ENCODE assay signal across 8 mouse cellular contexts in genomic region chr11:117599788-117600263, GRCm38 (mm10). TPM values are rescaled to one million over a fixed set of nuclear protein-coding genes. Genes with fewer than 3 reads are reported as not detected.
A peak's percentile ranks its signal among the peaks of the same experiment; 100 is the strongest.
DNase-seq lines count a peak whose midpoint lies in the region; ATAC-seq and TF ChIP-seq lines count a peak whose summit lies in the region.

No protein-coding gene starts in this region.

- ATAC-seq in forebrain, embryonic 12.5 days (ENCODE audit: low FRiP score): no peak
- no peak for ATAC-seq in limb, embryonic 12.5 days (ENCODE audit: insufficient number of reproducible peaks, insufficient read depth, low FRiP score, low TSS enrichment, low read depth)
- no peak for ATAC-seq in neural tube, embryonic 13.5 days (ENCODE audit: low read depth)
- no peak for ATAC-seq in CD4-positive, CD25-positive, alpha-beta regulatory T cell, adult 4 months

- H3K9ac ChIP-seq in forebrain, embryonic 12.5 days: no peak overlapping the region
- peak overlapping the region; percentile 14; the same call in 1 of the 2 replicates for H3K9ac ChIP-seq in limb, embryonic 12.5 days (replicated peaks)
- H3K9ac ChIP-seq in neural tube, embryonic 13.5 days: no peak overlapping the region; the same call in 1 of the 2 replicates

- H3K9me3 ChIP-seq in forebrain, embryonic 12.5 days: no peaks in the 10 kb centered on the region
- no peaks in the 10 kb centered on the region for H3K9me3 ChIP-seq in limb, embryonic 12.5 days
- H3K9me3 ChIP-seq in neural tube, embryonic 13.5 days: no peaks in the 10 kb centered on the region

- 28% methylated on average over 14 of the region's 14 CpGs for WGBS in lung, adult 2 months
- 9% methylated on average over 14 of the region's 14 CpGs for WGBS in forebrain, embryonic 12.5 days
- 10% methylated on average over 14 of the region's 14 CpGs for WGBS in limb, embryonic 12.5 days
- WGBS in neural tube, embryonic 13.5 days: 9% methylated on average over 14 of the region's 14 CpGs

- no peaks in the 10 kb centered on the region for H3K36me3 ChIP-seq in forebrain, embryonic 12.5 days (replicated peaks)
- H3K36me3 ChIP-seq in limb, embryonic 12.5 days: no peaks in the 10 kb centered on the region
- H3K36me3 ChIP-seq in neural tube, embryonic 13.5 days: no peaks in the 10 kb centered on the region

- H3K27ac ChIP-seq in forebrain, embryonic 12.5 days: no peak overlapping the region
- no peak overlapping the region for H3K27ac ChIP-seq in limb, embryonic 12.5 days
- peak overlapping the region; percentile 91 for H3K27ac ChIP-seq in neural tube, embryonic 13.5 days (replicated peaks)

- H3K4me2 ChIP-seq in forebrain, embryonic 12.5 days: 0 out of 2 replicates have a peak overlapping the region, but pooled peaks have one; percentile 32
- H3K4me2 ChIP-seq in limb, embryonic 12.5 days: peak overlapping the region; percentile 56
- peak overlapping the region; percentile 42 for H3K4me2 ChIP-seq in neural tube, embryonic 13.5 days

- peaks cover 4% of the 10 kb centered on the region for H3K4me1 ChIP-seq in lung, adult 2 months (ENCODE audit: control insufficient read depth, insufficient read depth, low read length)
- H3K4me1 ChIP-seq in forebrain, embryonic 12.5 days: peaks cover 52% of the 10 kb centered on the region
- peaks cover 35% of the 10 kb centered on the region for H3K4me1 ChIP-seq in limb, embryonic 12.5 days (replicated peaks)
- peaks cover 50% of the 10 kb centered on the region for H3K4me1 ChIP-seq in neural tube, embryonic 13.5 days (replicated peaks)

- peak overlapping the region; percentile 93 for H3K4me3 ChIP-seq in lung, adult 2 months (replicated peaks; ENCODE audit: extremely low read depth, low read depth, low read length)
- no peak overlapping the region for H3K4me3 ChIP-seq in forebrain, embryonic 12.5 days (replicated peaks)
- peak overlapping the region; percentile 25 for H3K4me3 ChIP-seq in limb, embryonic 12.5 days (replicated peaks)
- H3K4me3 ChIP-seq in neural tube, embryonic 13.5 days: 0 out of 2 replicates have a peak overlapping the region, but pooled peaks have one; percentile 1

- H3K27me3 ChIP-seq in forebrain, embryonic 12.5 days: peaks cover 61% of the 10 kb centered on the region
- peaks cover 58% of the 10 kb centered on the region for H3K27me3 ChIP-seq in limb, embryonic 12.5 days
- peaks cover 48% of the 10 kb centered on the region for H3K27me3 ChIP-seq in neural tube, embryonic 13.5 days

- no peak for DNase-seq in lung, adult 2 months
- DNase-seq in lung, adult 18-20 months: no peak
- no peak for DNase-seq in adrenal gland, adult 2 months
- DNase-seq in gastrocnemius, postnatal 4 days (ENCODE audit: low spot score in 2 of 2): no peak

- TF ChIP-seq POLR2A in lung, adult 2 months (IDR thresholded peaks at IDR 0.05; ENCODE audit: borderline replicate concordance, extremely low read depth, low read depth, low read length): no peak

- no peak for TF ChIP-seq CTCF in lung, adult 2 months (IDR thresholded peaks at IDR 0.05; ENCODE audit: insufficient read depth, low read length)

RNA-seq across cellular contexts. Expression of gene Tnrc6c, which starts 54.3 kb away (rescaled TPM):
- polyA plus RNA-seq in lung, adult 2 months (2012; rRNA removed): 21.3 and 22.4 TPM in 2 replicates
- polyA plus RNA-seq in forebrain, embryonic 12.5 days (2016; fragmentation: Nextera tagmentation; extraction: Ambion mirVana): 23.7 and 25.0 TPM in 2 replicates
- polyA plus RNA-seq in limb, embryonic 12.5 days (2016; fragmentation: Nextera tagmentation; extraction: Ambion mirVana): 20.0 and 22.6 TPM in 2 replicates
- polyA plus RNA-seq in neural tube, embryonic 13.5 days (2015; fragmentation: Nextera tagmentation; extraction: Ambion mirVana): 24.9 and 26.5 TPM in 2 replicates
- 10 to 100 TPM; 19.6 to 21.4 TPM for polyA plus RNA-seq in CD4-positive, CD25-positive, alpha-beta regulatory T cell, adult 4 months (2017; shearing (Covaris generic))
- 10 to 100 TPM; 21.1 to 24.6 TPM for total RNA-seq in adrenal gland, adult 2 months (2021)
- polyA plus RNA-seq in adrenal gland, adult 2 months (2012; rRNA removed): 17.0 and 17.1 TPM in 2 replicates
- 10 to 100 TPM; 33.0 to 34.2 TPM for total RNA-seq in gastrocnemius, postnatal 4 days (2021)
